Mouse (Mus musculus) ES-Bruce4 (cell line): ENCODE results near the gene Araf. TPM values are rescaled to one million over a fixed set of nuclear protein-coding genes. Genes with fewer than 3 reads are reported as not detected.

Source experiments
- H3K27ac ChIP-seq: 2 replicates; pipeline ENCODE4 v1.5.1; 2012; ENCODE audit warnings: low read length, inconsistent platforms; ENCODE audit not compliant: insufficient read depth
- H3K27me3 ChIP-seq: 2 replicates; pipeline ENCODE4 v1.6.1; 2012; ENCODE audit warnings: mild to moderate bottlenecking, low read length, inconsistent platforms; ENCODE audit not compliant: control insufficient read depth, poor library complexity, insufficient read depth, severe bottlenecking
- H3K36me3 ChIP-seq: 2 replicates; pipeline ENCODE4 v1.6.1; 2012; ENCODE audit warnings: inconsistent platforms, mild to moderate bottlenecking, low read length, moderate library complexity; ENCODE audit not compliant: control insufficient read depth, poor library complexity, insufficient read depth, severe bottlenecking
- H3K4me1 ChIP-seq: one replicate; pipeline ENCODE4 v1.8.1; 2011; ENCODE audit warnings: low read length; ENCODE audit not compliant: control insufficient read depth, insufficient read depth
- H3K4me3 ChIP-seq: 2 replicates; pipeline ENCODE4 v1.5.1; 2011; ENCODE audit warnings: low read depth, mild to moderate bottlenecking, low read length
- H3K9ac ChIP-seq: 2 replicates; pipeline ENCODE4 v1.6.1; 2012; ENCODE audit warnings: low read depth, mild to moderate bottlenecking, inconsistent platforms; ENCODE audit not compliant: poor library complexity, severe bottlenecking
- H3K9me3 ChIP-seq: replicated peaks from 2 replicates; pipeline ENCODE4 v1.6.1; 2012; ENCODE audit warnings: mild to moderate bottlenecking, low read length, inconsistent platforms; ENCODE audit not compliant: control insufficient read depth, poor library complexity, insufficient read depth, severe bottlenecking
- CTCF ChIP-seq: IDR thresholded peaks from one replicate; pipeline ENCODE4 v1.8.1; 2011; ENCODE audit warnings: low read depth, low read length
- EP300 ChIP-seq: IDR thresholded peaks from 2 replicates; pipeline ENCODE4 v1.6.1; 2011; ENCODE audit warnings: low read depth, low read length; ENCODE audit not compliant: insufficient read depth
- POLR2A ChIP-seq: IDR thresholded peaks from one replicate; pipeline ENCODE4 v1.8.1; 2011; ENCODE audit warnings: low read length; ENCODE audit not compliant: insufficient read depth
- polyA plus RNA-seq: library from polyadenylated mRNA; stranded (reverse); fragments of >200 nt; gene quantifications from 2 replicates; pipeline ENCODE4 v1.2.4, GENCODE M21; 2011; ENCODE audit warnings: low read depth; ENCODE audit not compliant: missing spikeins, insufficient read depth, insufficient read length

The Araf gene
- polyA plus RNA-seq, 1 experiment, result 68.0 TPM

DNA sequence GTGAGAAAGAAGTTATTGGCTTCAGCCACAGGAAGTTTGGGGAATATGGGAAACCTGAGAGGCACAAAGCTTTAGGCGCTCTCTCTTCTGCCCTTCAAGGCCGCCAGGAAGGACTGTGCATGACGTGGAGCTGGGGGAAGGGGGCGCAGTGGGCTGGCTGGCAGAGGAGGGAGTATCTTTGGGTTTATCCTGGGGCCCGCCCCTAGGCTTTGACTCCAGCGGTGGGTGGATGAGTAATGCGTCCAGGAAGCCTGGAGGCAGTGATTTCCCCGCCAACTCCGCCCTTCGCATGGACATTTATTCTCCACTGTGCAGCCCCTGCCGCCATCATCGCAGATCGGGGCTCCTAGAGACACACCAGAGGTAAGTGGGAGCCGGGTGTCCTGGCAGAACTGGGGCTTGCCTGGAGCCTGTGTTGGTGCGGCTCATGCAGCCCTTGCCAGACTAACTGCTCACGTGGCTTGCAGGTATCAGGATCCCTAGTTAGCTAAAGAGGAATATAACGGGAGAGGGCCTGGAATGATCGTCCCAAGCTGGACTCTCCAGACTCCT is 72.4 kb downstream of the Araf start, which contains the start of gene Timp1:
TSS of gene Timp1 (plus strand) at position 205 of the 552 bp plus-strand sequence.
- H3K27me3 ChIP-seq, result no peaks in the 10 kb centered on the region
- H3K4me1 ChIP-seq, result peaks cover 2% of the 10 kb centered on the region
- no peaks in the 10 kb centered on the region for H3K9me3 ChIP-seq
- peak within 1 kb of the TSS; percentile 77 for H3K4me3 ChIP-seq
- TF ChIP-seq CTCF (peak; percentile 17), POLR2A (no peak)
- H3K36me3 ChIP-seq, result no peaks in the 10 kb centered on the region; the same call in 1 of the 2 replicates
- peak within 1 kb of the TSS; percentile 52; the same call in 1 of the 2 replicates for H3K27ac ChIP-seq
- peak within 1 kb of the TSS; percentile 59 for H3K9ac ChIP-seq

DNA sequence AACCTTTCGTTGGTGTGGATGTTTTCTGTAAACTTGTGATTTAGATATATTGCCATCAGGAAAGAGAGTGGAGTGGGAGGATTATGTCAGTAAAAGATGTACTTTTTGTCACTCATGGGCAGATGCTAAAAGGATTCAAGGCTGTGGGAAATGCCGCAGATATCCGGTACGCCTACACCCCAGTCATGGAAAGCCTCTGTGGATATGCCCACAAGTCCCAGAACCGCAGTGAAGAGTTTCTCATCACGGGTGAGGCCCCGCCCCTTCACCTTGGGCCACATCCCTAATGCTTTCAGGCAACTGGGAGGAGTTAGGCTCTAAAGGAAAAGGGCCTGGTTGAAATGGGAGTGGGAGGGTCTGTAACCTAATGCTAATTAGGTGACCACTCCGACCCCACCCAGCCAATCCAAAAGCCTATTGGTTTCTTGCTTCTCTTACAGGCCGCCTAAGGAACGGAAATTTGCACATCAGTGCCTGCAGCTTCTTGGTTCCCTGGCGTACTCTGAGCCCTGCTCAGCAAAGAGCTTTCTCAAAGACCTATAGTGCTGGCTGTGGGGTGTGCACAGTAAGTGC is 75.4 kb downstream of the Araf start:
- Histone ChIP-seq H3K4me3 (no peak overlapping the region), H3K4me1 (peaks cover 2% of the 10 kb centered on the region), H3K9me3 (no peaks in the 10 kb centered on the region), H3K36me3 (no peaks in the 10 kb centered on the region; the same call in 1 of the 2 replicates), H3K27me3 (no peaks in the 10 kb centered on the region), H3K27ac (peak overlapping the region; percentile 98), H3K9ac (no peak overlapping the region; the same call in 1 of the 2 replicates)
- TF ChIP-seq POLR2A, result no peak
- no peak for TF ChIP-seq EP300
- TF ChIP-seq CTCF, result no peak

DNA sequence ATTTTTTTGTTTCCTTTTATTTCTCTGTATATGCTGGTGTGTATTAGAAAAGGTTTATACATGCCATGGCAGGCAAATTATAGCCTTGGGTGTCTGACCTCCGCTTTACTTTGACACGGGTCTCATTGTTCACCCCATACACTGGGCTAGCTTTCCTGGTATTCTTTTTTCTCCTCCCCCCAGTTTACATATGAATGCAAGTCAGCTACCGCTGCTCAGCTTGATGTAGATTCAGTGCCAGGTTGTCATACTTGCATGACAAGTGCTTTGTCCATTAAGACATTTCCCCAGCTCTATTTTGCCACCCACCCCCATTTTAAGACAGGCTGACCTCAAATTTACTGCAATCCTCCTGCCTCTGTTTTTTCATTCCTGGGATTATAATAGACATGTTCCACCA is 77.6 kb downstream of the Araf start:
- TF ChIP-seq EP300, result no peak
- no peak for TF ChIP-seq CTCF
- TF ChIP-seq POLR2A, result no peak
- H3K9ac ChIP-seq, result no peak overlapping the region
- no peaks in the 10 kb centered on the region for H3K27me3 ChIP-seq
- H3K36me3 ChIP-seq, result no peaks in the 10 kb centered on the region; the same call in 1 of the 2 replicates
- H3K9me3 ChIP-seq, result no peaks in the 10 kb centered on the region
- no peaks in the 10 kb centered on the region for H3K4me1 ChIP-seq
- H3K27ac ChIP-seq, result no peak overlapping the region
- H3K4me3 ChIP-seq, result no peak overlapping the region

DNA sequence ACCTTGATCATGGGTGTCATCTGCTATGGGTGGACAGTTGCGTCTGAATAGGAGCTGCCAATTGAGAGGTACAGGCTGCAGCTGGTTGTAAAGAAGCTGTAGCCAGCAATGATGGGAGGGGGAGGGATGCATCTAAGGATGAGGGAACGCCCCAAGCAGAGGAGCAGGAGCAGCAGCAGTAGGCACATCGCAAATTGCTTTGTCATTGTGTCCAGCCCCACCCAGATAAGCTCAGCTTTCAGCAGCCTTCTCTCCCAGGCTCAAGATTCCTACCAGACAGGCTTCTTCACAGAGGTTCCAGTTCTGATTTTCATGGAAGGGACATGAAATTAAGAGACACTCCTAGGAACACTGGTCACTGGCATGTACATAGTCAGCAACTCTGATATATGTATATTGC is 112.5 kb downstream of the Araf start:
- no peaks in the 10 kb centered on the region for H3K9me3 ChIP-seq
- H3K27me3 ChIP-seq, result no peaks in the 10 kb centered on the region
- no peaks in the 10 kb centered on the region for H3K36me3 ChIP-seq
- peak overlapping the region; percentile 85 for H3K27ac ChIP-seq
- peak; percentile 90; the same call in 1 of the 2 replicates for TF ChIP-seq EP300
- TF ChIP-seq CTCF, result no peak
- no peak overlapping the region for H3K4me3 ChIP-seq
- H3K4me1 ChIP-seq, result no peaks in the 10 kb centered on the region
- H3K9ac ChIP-seq, result no peak overlapping the region

Other genes with a start within 250 kb of the Araf start
- gene Rgn, start 248.0 kb upstream of the Araf start, polyA plus RNA-seq, result not detected in 2 replicates
- gene Rbm10, start 180.3 kb upstream of the Araf start, polyA plus RNA-seq, result 40.5 and 41.4 TPM in 2 replicates
- gene Ndufb11, start 180.2 kb upstream of the Araf start, polyA plus RNA-seq, result 110 and 121 TPM in 2 replicates
- 387 and 391 TPM in 2 replicates for gene Uba1, start 139.5 kb upstream of the Araf start, polyA plus RNA-seq
- gene Cdk16, start 109.9 kb upstream of the Araf start, polyA plus RNA-seq, result 83.3 and 94.9 TPM in 2 replicates
- 50.9 and 52.2 TPM in 2 replicates for gene Usp11, start 93.9 kb upstream of the Araf start, polyA plus RNA-seq
- 34.6 and 40.8 TPM in 2 replicates for gene Timp1, start 72.4 kb downstream of the Araf start, polyA plus RNA-seq
- 4.7 and 4.9 TPM in 2 replicates for gene Syn1, start 123.2 kb downstream of the Araf start, polyA plus RNA-seq
- gene Cfp, start 133.7 kb downstream of the Araf start, polyA plus RNA-seq, result 3.5 and 5.2 TPM in 2 replicates
- 20.2 and 20.5 TPM in 2 replicates for gene Elk1, start 152.8 kb downstream of the Araf start, polyA plus RNA-seq
- gene Uxt, start 164.2 kb downstream of the Araf start, polyA plus RNA-seq, result 33.7 and 41.9 TPM in 2 replicates